Mouse (Mus musculus) spleen, adult 2 months (tissue): ENCODE data around the gene Il1r1. TPM values are rescaled to one million over a fixed set of nuclear protein-coding genes. Genes with fewer than 3 reads are reported as not detected.

Experiments
- DNase-seq, 2 experiments: peaks; one replicate each; pipeline versions ENCODE4 v3.0.0 to v3.0.0-alpha.2; 2012 to 2021; ENCODE audit warnings: low spot score in 2 of 2, low read depth in 1 of 2
- H3K27ac ChIP-seq: fragments of 200-500 bp; 2 replicates; pipeline ENCODE4 v1.5.1; 2012; ENCODE audit warnings: low read length, inconsistent platforms; ENCODE audit not compliant: insufficient read depth
- H3K27me3 ChIP-seq: fragments of 200-500 bp; 2 replicates; pipeline ENCODE4 v1.6.1; 2012; ENCODE audit warnings: mild to moderate bottlenecking, moderate library complexity, low read length, inconsistent platforms; ENCODE audit not compliant: control insufficient read depth, insufficient read depth
- H3K36me3 ChIP-seq: fragments of 200-500 bp; 2 replicates; pipeline ENCODE4 v1.6.1; 2012; ENCODE audit warnings: mild to moderate bottlenecking, low read length, inconsistent platforms; ENCODE audit not compliant: control insufficient read depth, insufficient read depth
- H3K4me1 ChIP-seq: fragments of 200-500 bp; 2 replicates; pipeline ENCODE4 v1.6.1; 2011; ENCODE audit warnings: inconsistent platforms; ENCODE audit not compliant: control insufficient read depth, insufficient read depth, insufficient read length
- H3K4me3 ChIP-seq: fragments of 200-500 bp; 2 replicates; pipeline ENCODE4 v1.5.1; 2011; ENCODE audit warnings: mild to moderate bottlenecking, inconsistent platforms; ENCODE audit not compliant: insufficient read depth, insufficient read length; ENCODE audit errors: extremely low read depth
- CTCF ChIP-seq: fragments of 200-500 bp; IDR thresholded peaks from 2 replicates; pipeline ENCODE4 v1.5.1; 2011; ENCODE audit warnings: mild to moderate bottlenecking, inconsistent platforms; ENCODE audit not compliant: insufficient read depth, insufficient read length, insufficient replicate concordance; ENCODE audit errors: extremely low read depth
- POLR2A ChIP-seq: fragments of 200-500 bp; IDR thresholded peaks from 2 replicates; pipeline ENCODE4 v1.6.1; 2011; ENCODE audit warnings: low read depth, low read length, inconsistent platforms
- WGBS: fragments of 180-500 bp; shearing (Covaris S2); methylation state at CpG from one replicate; pipeline ENCODE4 v1.1.7; 2018; 5-methylcytosine and 5-hydroxymethylcytosine counted together
- polyA plus RNA-seq: library from polyadenylated mRNA; depleted of rRNA; stranded (reverse); fragments of >200 nt; gene quantifications from 2 replicates; pipeline ENCODE4 v1.2.3, GENCODE M21; 2012

Il1r1 gene
- polyA plus RNA-seq, 1 experiment, result 3.9 TPM

DNA sequence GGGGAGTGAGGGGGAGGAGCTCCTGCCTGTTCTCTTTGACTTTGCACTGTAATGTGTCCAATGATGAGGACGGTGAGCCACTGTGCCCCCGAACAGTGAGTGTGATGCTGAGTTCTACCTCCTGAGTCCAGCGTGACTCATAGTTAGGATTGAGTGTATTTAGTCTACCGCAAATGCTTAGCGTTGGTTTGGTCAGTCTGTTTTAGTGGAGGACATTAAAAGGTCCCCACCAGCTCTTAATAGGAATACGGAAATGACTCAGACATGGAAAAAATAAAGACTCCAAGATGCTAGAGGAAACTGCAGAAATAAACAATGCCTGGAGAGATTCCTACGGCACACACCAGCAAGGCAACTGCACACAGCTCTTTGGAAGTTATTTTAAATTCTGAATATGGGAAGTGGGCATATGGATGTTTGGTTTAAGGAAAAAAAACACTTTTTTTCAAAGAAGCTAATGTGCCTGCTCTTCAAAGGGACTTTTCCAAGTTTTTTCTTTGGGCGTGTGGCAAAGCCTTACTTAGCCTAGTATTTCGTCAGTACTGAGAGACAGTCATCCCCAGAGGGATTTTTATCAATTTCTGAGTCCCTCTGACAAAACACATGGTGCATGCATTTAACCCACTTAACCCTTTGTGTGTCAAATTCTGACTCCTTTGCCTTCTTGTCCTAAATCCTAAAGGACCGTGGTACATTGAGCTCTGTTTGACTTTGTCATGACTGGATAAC lies 50.6 kb downstream of the Il1r1 start:
- H3K27me3 ChIP-seq, result no peaks in the 10 kb centered on the region
- no peak overlapping the region for H3K4me3 ChIP-seq
- H3K4me1 ChIP-seq, result no peaks in the 10 kb centered on the region
- no peaks in the 10 kb centered on the region for H3K36me3 ChIP-seq
- 88% methylated on average over 10 of the region's 10 CpGs for WGBS
- DNase-seq, result no peak
- H3K27ac ChIP-seq, result no peak overlapping the region
- no peak for TF ChIP-seq CTCF
- TF ChIP-seq POLR2A, result no peak

DNA sequence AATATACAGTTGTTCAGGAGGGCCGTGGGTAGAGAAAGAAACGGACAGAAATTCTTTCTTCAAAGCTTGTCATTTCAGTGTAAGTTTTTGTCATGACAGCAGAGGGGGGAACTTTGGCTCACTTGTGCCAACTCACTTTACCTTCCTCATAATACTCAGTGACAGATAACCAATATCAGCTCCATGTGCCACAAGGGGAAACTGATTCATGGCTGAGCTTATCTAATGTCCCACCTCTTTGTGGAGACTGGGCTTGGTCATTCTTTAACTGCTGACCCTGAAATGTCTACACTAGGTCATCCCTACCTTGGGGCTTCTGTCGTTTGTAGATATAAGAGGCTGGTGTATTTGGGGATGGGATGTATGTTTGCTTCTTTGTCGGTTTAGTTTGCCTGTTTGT lies 53.1 kb downstream of the Il1r1 start:
- 92% methylated on average over 4 of the region's 4 CpGs for WGBS
- H3K27ac ChIP-seq, result no peak overlapping the region

GRCm38 (mm10) chr1:40278720-40279119 lies 53.8 kb downstream of the Il1r1 start:
- H3K4me3 ChIP-seq, result no peak overlapping the region
- DNase-seq, result no peak
- no peaks in the 10 kb centered on the region for H3K4me1 ChIP-seq
- no peaks in the 10 kb centered on the region for H3K36me3 ChIP-seq
- H3K27ac ChIP-seq, result no peak overlapping the region
- WGBS, result 67% methylated on average over 2 of the region's 2 CpGs
- no peak for TF ChIP-seq CTCF
- no peak for TF ChIP-seq POLR2A
- no peaks in the 10 kb centered on the region for H3K27me3 ChIP-seq

More for the DNA sequence above, 53.1 kb downstream of the Il1r1 start:
- Histone ChIP-seq H3K4me3 (no peak overlapping the region), H3K36me3 (no peaks in the 10 kb centered on the region), H3K27me3 (no peaks in the 10 kb centered on the region), H3K4me1 (no peaks in the 10 kb centered on the region)
- no peak for DNase-seq
- TF ChIP-seq CTCF (no peak), POLR2A (no peak)

DNA sequence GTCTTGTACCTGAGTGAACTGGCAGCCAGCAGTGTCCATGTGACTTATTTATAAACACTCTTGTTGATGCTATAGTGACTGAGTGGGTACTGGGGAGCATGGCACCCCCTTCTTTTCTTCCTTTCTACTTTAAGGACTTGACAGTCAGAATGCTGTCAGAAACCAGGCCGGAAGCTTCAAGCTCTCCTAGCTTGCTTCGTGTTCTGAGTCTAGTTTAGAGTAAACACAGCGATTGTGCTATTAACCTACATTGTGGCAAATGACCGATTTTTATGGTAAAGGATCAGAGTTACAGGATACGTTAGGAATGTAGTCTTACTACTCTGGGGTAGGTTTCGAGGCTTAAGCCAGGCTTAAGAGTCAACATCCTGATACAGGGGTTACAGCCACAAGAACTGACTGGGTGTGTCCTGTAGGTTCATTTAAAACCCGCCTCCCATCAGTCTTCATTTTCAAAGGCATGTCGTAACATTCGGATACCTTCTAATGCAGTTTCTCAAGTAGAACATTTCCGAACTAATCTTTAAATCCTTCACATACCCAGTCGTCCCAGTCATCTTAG lies 54.4 kb downstream of the Il1r1 start:
- 93% methylated on average over 11 of the region's 11 CpGs for WGBS
- TF ChIP-seq POLR2A (no peak), CTCF (no peak)
- Histone ChIP-seq H3K36me3 (no peaks in the 10 kb centered on the region), H3K4me1 (no peaks in the 10 kb centered on the region), H3K27ac (no peak overlapping the region), H3K4me3 (no peak overlapping the region), H3K27me3 (no peaks in the 10 kb centered on the region)
- DNase-seq, result no peak

DNA sequence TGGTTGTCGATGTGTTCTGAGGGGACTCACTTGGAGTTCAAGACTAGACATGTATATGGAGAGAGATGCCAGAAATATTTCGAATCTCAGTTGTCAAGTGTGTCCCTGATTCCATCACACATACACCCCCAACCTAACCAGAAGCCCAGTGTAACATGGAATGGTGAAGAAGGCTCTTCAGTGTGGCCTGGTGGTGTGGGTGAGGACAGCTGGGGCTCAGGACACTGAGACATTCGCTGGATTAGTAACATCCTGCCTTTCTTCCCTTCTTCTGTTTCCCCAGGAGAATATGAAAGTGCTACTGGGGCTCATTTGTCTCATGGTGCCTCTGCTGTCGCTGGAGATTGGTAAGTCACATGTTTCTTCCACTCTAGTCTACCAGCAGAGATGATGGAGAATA lies 57.1 kb downstream of the Il1r1 start:
- Histone ChIP-seq H3K4me3 (no peak overlapping the region), H3K27me3 (no peaks in the 10 kb centered on the region), H3K27ac (no peak overlapping the region), H3K4me1 (no peaks in the 10 kb centered on the region), H3K36me3 (no peaks in the 10 kb centered on the region)
- WGBS, result 79% methylated on average over 4 of the region's 4 CpGs
- DNase-seq, result no peak
- no peak for TF ChIP-seq POLR2A
- TF ChIP-seq CTCF, result no peak

- H3K27me3 ChIP-seq, result no peaks in the 10 kb centered on the region
- no peak for TF ChIP-seq POLR2A
- no peak for TF ChIP-seq CTCF
Observed at GRCm38 (mm10) chr1:40282394-40282793, 57.5 kb downstream of the Il1r1 start.

GRCm38 (mm10) chr1:40283995-40284394 lies 59.1 kb downstream of the Il1r1 start:
- TF ChIP-seq CTCF (no peak), POLR2A (no peak)
- no peaks in the 10 kb centered on the region for H3K27me3 ChIP-seq
- 31% methylated on average over 5 of the region's 5 CpGs for WGBS
- H3K36me3 ChIP-seq, result no peaks in the 10 kb centered on the region
- H3K4me1 ChIP-seq, result no peaks in the 10 kb centered on the region
- H3K27ac ChIP-seq, result no peak overlapping the region
- H3K4me3 ChIP-seq, result no peak overlapping the region
- no peak for DNase-seq

More at GRCm38 (mm10) chr1:40282394-40282793, 57.5 kb downstream of the Il1r1 start:
- WGBS, result 83% methylated on average over 3 of the region's 3 CpGs
- no peak for DNase-seq
- Histone ChIP-seq H3K4me3 (no peak overlapping the region), H3K27ac (no peak overlapping the region), H3K36me3 (no peaks in the 10 kb centered on the region), H3K4me1 (no peaks in the 10 kb centered on the region)
